ENCODE assay signal across 8 mouse cellular contexts in genomic region chr17:13683411-13684174, GRCm38 (mm10).
DNase-seq lines count a peak whose midpoint lies in the region; TF ChIP-seq lines count a peak whose summit lies in the region.

No protein-coding gene starts in this region.

- DNase-seq in left cerebral cortex, adult 2 months (ENCODE audit: extremely low spot score in 1 of 2, low spot score in 2 of 2) = no peak
- DNase-seq in left cerebral cortex, adult 18-20 months (ENCODE audit: low spot score in 2 of 2) = no peak
- peak; percentile 59 for DNase-seq in forebrain, embryonic 10.5 days (ENCODE audit: extremely low spot score, low spot score)
- DNase-seq in heart, postnatal 36 days = peak; percentile 80
- DNase-seq in limb, embryonic 10.5 days (ENCODE audit: low spot score) = no peak
- peak; percentile 76 for DNase-seq in midbrain, embryonic 10.5 days (ENCODE audit: low spot score)
- DNase-seq in splenic B cell, adult 2 months (ENCODE audit: low read depth, low spot score) = peak; percentile 90
- no peak for DNase-seq in right cerebral cortex, postnatal 25 days

- H3K4me3 ChIP-seq in left cerebral cortex, adult 2 months = peak overlapping the region; percentile 30
- peak overlapping the region; percentile 50 for H3K4me3 ChIP-seq in forebrain, embryonic 10.5 days
- peak overlapping the region; percentile 32 for H3K4me3 ChIP-seq in limb, embryonic 10.5 days
- peak overlapping the region; percentile 45 for H3K4me3 ChIP-seq in midbrain, embryonic 10.5 days

- peak overlapping the region; percentile 77 for H3K27ac ChIP-seq in left cerebral cortex, adult 2 months
- H3K27ac ChIP-seq in forebrain, embryonic 10.5 days = peak overlapping the region; percentile 92
- peak overlapping the region; percentile 82 for H3K27ac ChIP-seq in limb, embryonic 10.5 days
- H3K27ac ChIP-seq in midbrain, embryonic 10.5 days (replicated peaks) = peak overlapping the region; percentile 86

- 4% methylated on average over 15 of the region's 15 CpGs for WGBS in forebrain, embryonic 10.5 days
- 23% methylated on average over 15 of the region's 15 CpGs for WGBS in limb, embryonic 10.5 days
- WGBS in midbrain, embryonic 10.5 days = 6% methylated on average over 15 of the region's 15 CpGs

- H3K4me1 ChIP-seq in forebrain, embryonic 10.5 days = peaks cover 67% of the 10 kb centered on the region
- H3K4me1 ChIP-seq in limb, embryonic 10.5 days = peaks cover 23% of the 10 kb centered on the region
- H3K4me1 ChIP-seq in midbrain, embryonic 10.5 days = peaks cover 53% of the 10 kb centered on the region

- TF ChIP-seq CTCF in left cerebral cortex, adult 2 months (IDR thresholded peaks at IDR 0.05) = no peak; the same call in 1 of the 2 replicates

- no peaks in the 10 kb centered on the region for H3K27me3 ChIP-seq in forebrain, embryonic 10.5 days (ENCODE audit: poor library complexity, severe bottlenecking)
- no peaks in the 10 kb centered on the region for H3K27me3 ChIP-seq in limb, embryonic 10.5 days (ENCODE audit: low read depth, poor library complexity, severe bottlenecking)
- H3K27me3 ChIP-seq in midbrain, embryonic 10.5 days (ENCODE audit: low read depth, poor library complexity, severe bottlenecking) = no peaks in the 10 kb centered on the region
- H3K27me3 ChIP-seq in splenic B cell, adult 2 months (ENCODE audit: control insufficient read depth, insufficient read depth, low read length, poor library complexity, severe bottlenecking) = no peaks in the 10 kb centered on the region

- intact Hi-C loops in left cerebral cortex, adult 2 months (cut with DNase I) = loop anchor here (5.0 kb wide), 1 partner anchor 116 kb away; no protein-coding TSS in a partner anchor
- intact Hi-C loops in heart, postnatal 36 days (cut with DNase I) = loop anchor here (1.0 to 5.0 kb wide), 4 partner anchors 15 to 211 kb away; partner anchors contain the start of genes Afdn and Tcte2

- peaks cover 2% of the 10 kb centered on the region; the same call in 1 of the 2 replicates for H3K9me3 ChIP-seq in forebrain, embryonic 10.5 days
- no peaks in the 10 kb centered on the region for H3K9me3 ChIP-seq in limb, embryonic 10.5 days (replicated peaks)
- H3K9me3 ChIP-seq in midbrain, embryonic 10.5 days (replicated peaks) = no peaks in the 10 kb centered on the region

- peaks cover 4% of the 10 kb centered on the region; the same call in 1 of the 2 replicates for H3K36me3 ChIP-seq in forebrain, embryonic 10.5 days (replicated peaks)
- H3K36me3 ChIP-seq in limb, embryonic 10.5 days = no peaks in the 10 kb centered on the region
- no peaks in the 10 kb centered on the region for H3K36me3 ChIP-seq in midbrain, embryonic 10.5 days
- no peaks in the 10 kb centered on the region for H3K36me3 ChIP-seq in splenic B cell, adult 2 months (ENCODE audit: control insufficient read depth, insufficient read depth, low read length, poor library complexity, severe bottlenecking)

Comparison
In these comparisons a context has a peak if more than half of its experiments do, and no peak if none do; other contexts are left out.
1. DNase-seq: peak in forebrain, embryonic 10.5 days (single experiment), heart, postnatal 36 days (2 of 2), midbrain, embryonic 10.5 days (single experiment) and splenic B cell, adult 2 months (single experiment); none in left cerebral cortex, adult 2 months (0 of 2), left cerebral cortex, adult 18-20 months (0 of 2), limb, embryonic 10.5 days (single experiment) and right cerebral cortex, postnatal 25 days (single experiment).
2. Peak in every context shown above with its lines, with median percentiles within 50 percentile points of each other: H3K27ac ChIP-seq and H3K4me3 ChIP-seq.